Mouse (Mus musculus): ENCODE measurements around the gene Zfp219.

GRCm38 (mm10) chr14:51994453-51994852 is 26.1 kb downstream of the Zfp219 start:
- TF ChIP-seq POLR2A (IDR thresholded peaks at IDR 0.05; ENCODE audit: borderline replicate concordance, low read depth, low read length) (no peak), CTCF (IDR thresholded peaks at IDR 0.05; ENCODE audit: low read depth, low read length) (no peak)

All from bone marrow macrophage, adult 2 months (primary cell).